Mouse (Mus musculus): ENCODE results near the gene Gm21860. TPM values are rescaled to one million over a fixed set of nuclear protein-coding genes. Genes with fewer than 3 reads are reported as not detected.
"Not testable (repeated sequence)": the region's sequence is repeated elsewhere in the genome, so short reads cannot be mapped to it uniquely, and the experiment has no call there.

Gene Gm21860
- polyA plus RNA-seq (2016; fragmentation: Nextera tagmentation; extraction: Ambion mirVana) = not detected in 2 replicates

DNA sequence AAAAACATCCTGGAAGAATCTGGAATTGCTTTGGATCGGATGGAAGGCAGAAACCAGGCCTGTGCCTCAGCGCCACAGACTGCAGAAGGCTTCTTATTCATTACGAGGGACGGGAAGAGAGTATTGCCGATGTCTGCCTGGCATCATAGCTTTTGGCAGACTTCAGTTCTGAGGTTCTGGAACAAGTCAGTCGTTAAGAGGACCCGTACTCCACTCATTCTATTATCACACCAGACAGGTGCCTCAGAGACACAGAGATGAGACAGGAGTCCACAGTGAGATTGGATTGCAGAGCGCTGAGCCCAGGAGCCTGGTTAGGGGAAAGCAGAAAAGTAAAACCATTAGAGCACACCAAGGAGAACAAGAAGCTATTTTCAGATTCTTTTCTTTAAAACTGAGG is at the start of gene Gm21860:
Gene Gm21860 (minus strand): TSS at position 101 of the 400 bp plus-strand sequence.
- WGBS = no CpG with 5 or more reads among the region's 8 CpGs
- not testable (repeated sequence) for H3K9me3 ChIP-seq; ATAC-seq (ENCODE audit: low FRiP score, low read depth); H3K4me3 ChIP-seq; H3K27ac ChIP-seq (replicated peaks); H3K27me3 ChIP-seq; H3K4me1 ChIP-seq; H3K36me3 ChIP-seq; H3K9ac ChIP-seq (replicated peaks); H3K4me2 ChIP-seq (replicated peaks)

DNA sequence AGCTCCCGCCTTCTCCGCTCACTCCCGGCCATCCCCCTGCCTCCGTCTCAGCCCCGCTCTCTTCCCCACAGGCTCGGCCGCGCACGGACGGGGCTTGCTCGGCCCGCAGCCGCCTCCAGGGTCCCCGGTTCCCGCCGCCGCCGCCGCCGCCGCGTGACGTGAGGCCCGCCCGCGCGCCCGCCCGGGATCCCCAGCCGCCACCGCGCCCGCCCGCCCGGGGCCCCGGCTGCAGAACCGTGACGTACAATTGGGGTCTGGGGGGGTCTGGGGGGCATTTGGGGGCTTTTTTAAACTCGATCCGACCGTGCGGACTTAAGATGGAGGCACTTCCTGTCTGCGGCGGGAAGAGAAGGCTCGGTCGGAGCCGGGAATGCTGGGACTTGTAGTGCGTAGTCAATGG is 29.8 kb upstream of the Gm21860 start, which contains the start of gene Gm47283:
Gene Gm47283 (plus strand): TSS at position 301 of the 400 bp plus-strand sequence.
- not testable (repeated sequence) for H3K4me1 ChIP-seq; ATAC-seq (ENCODE audit: low FRiP score, low read depth); H3K9me3 ChIP-seq; H3K4me3 ChIP-seq; H3K4me2 ChIP-seq (replicated peaks); H3K36me3 ChIP-seq; H3K27ac ChIP-seq (replicated peaks); H3K9ac ChIP-seq (replicated peaks); H3K27me3 ChIP-seq
- no CpG with 5 or more reads among the region's 48 CpGs for WGBS

DNA sequence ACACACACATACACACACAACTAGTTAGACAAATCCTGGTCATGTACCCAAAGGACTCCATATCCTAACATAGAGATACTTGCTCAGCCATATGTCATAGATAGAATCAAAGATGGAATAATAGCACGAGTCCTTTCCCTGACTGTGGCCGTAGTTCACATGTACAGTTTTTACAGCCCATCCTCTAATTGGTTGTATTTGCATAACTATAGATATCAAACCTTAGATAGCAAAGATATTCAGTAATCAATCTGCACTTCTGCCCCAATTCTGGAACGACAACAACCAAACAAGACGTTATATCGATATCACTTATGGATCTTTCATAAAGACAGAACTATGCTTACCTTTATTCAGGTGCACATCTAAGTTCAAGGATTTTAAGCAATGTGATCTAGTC is 9.4 kb downstream of the Gm21860 start:
- H3K36me3 ChIP-seq = peaks cover 33% of the 10 kb centered on the region
- not testable (repeated sequence) for ATAC-seq (ENCODE audit: low FRiP score, low read depth)
- whole genome bisulfite sequencing = 94% methylated on average over 5 of the region's 5 CpGs

DNA sequence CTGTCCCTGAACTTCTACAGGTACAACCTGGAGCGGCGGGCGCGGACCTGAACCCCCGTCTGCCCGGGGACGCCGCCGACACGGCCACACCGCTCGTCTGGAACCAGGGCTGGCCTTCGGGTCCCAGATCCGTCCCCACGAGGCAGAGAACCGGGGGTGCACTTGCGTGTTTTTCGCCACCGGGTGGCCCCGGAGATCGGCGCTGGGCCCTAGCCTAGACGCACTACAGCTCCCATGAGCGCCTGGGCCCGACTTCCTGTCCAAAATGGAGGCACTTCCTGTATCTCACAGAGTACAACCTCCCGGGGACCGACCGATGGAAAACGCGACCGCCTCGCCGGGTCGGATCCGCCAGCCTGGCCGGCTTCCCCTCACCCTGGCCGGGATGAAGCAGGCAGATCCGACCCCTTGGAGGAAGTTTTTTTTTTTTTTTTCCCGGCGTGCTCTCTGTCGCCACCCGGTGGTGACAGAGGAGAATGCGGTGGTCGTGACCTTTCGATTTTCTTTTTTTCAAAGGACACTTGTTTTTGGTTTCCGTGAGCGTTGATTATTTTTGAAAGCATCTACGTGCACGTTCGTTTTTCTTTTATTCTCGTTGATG is 10.1 kb downstream of the Gm21860 start:
- 63% methylated on average over 51 of the region's 51 CpGs for WGBS
- not testable (repeated sequence) for H3K9ac ChIP-seq (replicated peaks); H3K27me3 ChIP-seq; H3K4me1 ChIP-seq
- H3K9me3 ChIP-seq = peaks cover 46% of the 10 kb centered on the region
- peak overlapping the region; percentile 58 for H3K27ac ChIP-seq (replicated peaks)
- peak overlapping the region; percentile 10 for H3K4me2 ChIP-seq (replicated peaks)
- peaks cover 40% of the 10 kb centered on the region for H3K36me3 ChIP-seq
- ATAC-seq (ENCODE audit: low FRiP score, low read depth) = peak; percentile 90
- peak overlapping the region; percentile 14 for H3K4me3 ChIP-seq

More for the DNA sequence above, 9.4 kb downstream of the Gm21860 start:
- not testable (repeated sequence) for H3K27me3 ChIP-seq; H3K27ac ChIP-seq (replicated peaks); H3K4me2 ChIP-seq (replicated peaks); H3K9ac ChIP-seq (replicated peaks); H3K4me3 ChIP-seq; H3K4me1 ChIP-seq
- H3K9me3 ChIP-seq = peaks cover 38% of the 10 kb centered on the region

DNA sequence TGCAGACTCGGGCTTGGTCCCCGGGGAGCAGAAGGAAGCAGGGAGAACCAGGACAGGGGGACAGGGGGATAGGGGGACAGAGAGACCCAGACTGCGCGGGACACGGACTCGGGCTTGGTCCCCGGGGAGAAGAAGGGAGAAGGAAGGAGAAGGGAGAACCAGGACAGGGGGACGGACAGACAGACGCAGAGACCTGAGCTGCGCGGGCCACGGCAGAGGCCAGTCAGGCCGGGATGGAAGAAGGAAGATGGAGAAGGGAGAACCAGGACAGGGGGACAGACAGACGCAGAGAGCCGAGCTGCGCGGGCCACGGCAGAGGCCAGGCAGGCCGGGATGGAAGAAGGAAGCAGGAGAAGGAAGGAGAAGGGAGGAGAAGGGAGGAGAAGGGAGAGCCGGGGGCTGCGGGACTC is 10.8 kb downstream of the Gm21860 start:
- WGBS = 62% methylated on average over 3 of the region's 21 CpGs
- no peaks in the 10 kb centered on the region for H3K4me1 ChIP-seq
- H3K27ac ChIP-seq (replicated peaks) = peak overlapping the region; percentile 58; the same call in 1 of the 2 replicates
- no peaks in the 10 kb centered on the region for H3K27me3 ChIP-seq
- no peak overlapping the region for H3K9ac ChIP-seq (replicated peaks)
- H3K36me3 ChIP-seq = peaks cover 47% of the 10 kb centered on the region
- H3K4me3 ChIP-seq = no peak overlapping the region
- no peak for ATAC-seq (ENCODE audit: low FRiP score, low read depth)
- H3K9me3 ChIP-seq = peaks cover 53% of the 10 kb centered on the region
- H3K4me2 ChIP-seq (replicated peaks) = no peak overlapping the region

DNA sequence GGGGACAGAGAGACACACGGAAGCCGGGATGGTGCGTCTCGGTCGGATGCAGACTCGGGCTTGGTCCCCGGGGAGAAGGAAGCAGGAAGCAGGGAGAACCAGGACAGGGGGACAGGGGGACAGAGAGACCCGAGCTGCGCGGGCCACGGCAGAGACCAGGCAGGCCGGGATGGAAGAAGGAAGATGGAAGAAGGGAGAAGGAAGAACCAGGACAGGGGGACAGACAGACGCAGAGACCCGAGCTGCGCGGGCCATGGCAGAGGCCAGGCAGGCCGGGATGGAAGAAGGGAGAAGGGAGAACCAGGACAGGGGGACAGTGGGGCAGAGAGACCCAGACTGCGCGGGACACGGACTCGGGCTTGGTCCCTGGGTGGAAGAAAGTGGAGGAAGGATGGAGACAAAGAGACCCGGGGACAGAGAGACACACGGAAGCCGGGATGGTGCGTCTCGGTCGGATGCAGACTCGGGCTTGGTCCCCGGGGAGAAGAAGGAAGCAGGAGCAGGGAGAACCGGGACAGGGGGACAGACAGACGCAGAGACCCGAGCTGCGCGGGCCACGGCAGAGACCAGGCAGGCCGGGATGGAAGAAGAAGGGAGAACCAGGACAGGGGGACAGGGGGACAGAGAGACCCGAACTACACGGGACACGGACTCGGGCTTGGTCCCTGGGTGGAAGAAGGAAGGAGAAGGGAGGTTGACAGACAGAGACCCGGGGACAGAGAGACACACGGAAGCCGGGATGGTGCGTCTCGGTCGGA is 11.4 kb downstream of the Gm21860 start:
- not testable (repeated sequence) for H3K4me3 ChIP-seq; H3K27me3 ChIP-seq; H3K4me2 ChIP-seq (replicated peaks); H3K4me1 ChIP-seq; H3K27ac ChIP-seq (replicated peaks); ATAC-seq (ENCODE audit: low FRiP score, low read depth); H3K9ac ChIP-seq (replicated peaks)
- WGBS = 79% methylated on average over 40 of the region's 46 CpGs
- Histone ChIP-seq H3K36me3 (peaks cover 50% of the 10 kb centered on the region), H3K9me3 (peaks cover 56% of the 10 kb centered on the region)

DNA sequence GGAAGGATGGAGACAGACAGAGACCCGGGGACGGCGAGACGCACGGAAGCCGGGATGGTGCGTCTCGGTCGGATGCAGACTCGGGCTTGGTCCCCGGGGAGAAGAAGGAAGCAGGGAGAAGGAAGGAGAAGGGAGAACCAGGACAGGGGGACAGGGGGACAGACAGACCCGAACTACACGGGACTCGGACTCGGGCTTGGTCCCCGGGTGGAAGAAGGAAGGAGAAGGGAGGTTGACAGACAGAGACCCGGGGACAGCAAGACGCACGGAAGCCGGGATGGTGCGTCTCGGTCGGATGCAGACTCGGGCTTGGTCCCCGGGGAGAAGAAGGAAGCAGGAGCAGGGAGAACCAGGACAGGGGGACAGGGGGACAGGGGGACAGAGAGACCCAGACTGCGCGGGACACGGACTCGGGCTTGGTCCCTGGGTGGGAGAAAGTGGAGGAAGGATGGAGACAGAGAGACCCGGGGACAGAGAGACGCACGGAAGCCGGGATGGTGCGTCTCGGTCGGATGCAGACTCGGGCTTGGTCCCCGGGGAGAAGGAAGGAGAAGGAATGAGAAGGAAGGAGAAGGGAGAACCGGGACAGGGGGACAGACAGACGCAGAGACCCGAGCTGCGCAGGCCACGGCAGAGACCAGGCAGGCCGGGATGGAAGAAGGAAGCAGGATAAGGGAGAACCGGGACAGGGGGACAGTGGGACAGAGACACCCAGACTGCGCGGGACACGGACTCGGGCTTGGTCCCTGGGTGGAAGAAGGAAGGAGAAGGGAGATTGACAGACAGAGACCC is 12.2 kb downstream of the Gm21860 start:
- H3K9ac ChIP-seq (replicated peaks); H3K27me3 ChIP-seq; H3K4me2 ChIP-seq (replicated peaks); H3K4me3 ChIP-seq; H3K27ac ChIP-seq (replicated peaks); ATAC-seq (ENCODE audit: low FRiP score, low read depth); H3K4me1 ChIP-seq: not testable (repeated sequence)
- Histone ChIP-seq H3K9me3 (peaks cover 56% of the 10 kb centered on the region), H3K36me3 (peaks cover 50% of the 10 kb centered on the region)
- 86% methylated on average over 49 of the region's 49 CpGs for WGBS

DNA sequence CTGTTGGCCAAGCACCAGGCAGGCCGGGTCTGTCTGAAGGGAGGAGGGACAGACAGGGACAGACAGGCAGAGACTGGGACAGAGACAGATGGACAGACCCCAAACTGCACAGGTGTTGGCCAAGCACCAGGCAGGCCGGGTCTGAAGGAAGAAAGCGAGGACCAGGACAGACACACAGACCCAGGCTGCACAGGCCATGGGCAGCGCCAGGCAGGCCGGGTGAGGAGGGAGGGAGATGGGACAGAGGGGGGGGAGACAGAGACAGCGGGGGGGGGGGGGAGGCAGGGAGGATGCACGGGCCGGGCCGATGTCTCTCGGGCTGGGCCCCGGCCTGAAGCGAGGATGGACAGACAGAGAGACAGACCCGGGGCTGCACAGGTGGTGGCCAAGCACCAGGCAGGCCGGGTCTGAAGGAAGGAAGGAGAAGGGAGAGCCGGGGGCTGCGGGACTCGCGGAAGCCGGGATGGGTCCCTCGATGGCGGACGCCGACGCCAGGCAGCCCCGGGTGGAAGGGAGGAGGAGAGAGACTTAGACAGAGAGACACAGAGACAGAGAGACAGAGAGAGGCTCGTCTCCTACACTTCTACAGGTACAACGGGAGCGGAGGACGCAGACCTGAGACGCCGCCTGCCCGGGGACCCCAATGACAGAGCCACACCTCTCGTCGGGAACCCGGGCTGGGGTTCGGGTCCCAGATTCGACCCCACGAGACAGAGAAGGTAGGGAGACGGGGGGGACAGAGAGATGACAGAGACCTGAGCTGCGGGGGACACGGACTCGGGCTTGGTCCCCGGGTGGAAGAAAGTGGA is 13.0 kb downstream of the Gm21860 start:
- H3K4me3 ChIP-seq; H3K27me3 ChIP-seq; H3K4me2 ChIP-seq (replicated peaks); H3K4me1 ChIP-seq; H3K9ac ChIP-seq (replicated peaks): not testable (repeated sequence)
- peak; percentile 54 for ATAC-seq (ENCODE audit: low FRiP score, low read depth)
- Histone ChIP-seq H3K36me3 (peaks cover 50% of the 10 kb centered on the region), H3K27ac (replicated peaks) (peak overlapping the region; percentile 4; the same call in 1 of the 2 replicates), H3K9me3 (peaks cover 56% of the 10 kb centered on the region)
- 83% methylated on average over 42 of the region's 43 CpGs for WGBS

DNA sequence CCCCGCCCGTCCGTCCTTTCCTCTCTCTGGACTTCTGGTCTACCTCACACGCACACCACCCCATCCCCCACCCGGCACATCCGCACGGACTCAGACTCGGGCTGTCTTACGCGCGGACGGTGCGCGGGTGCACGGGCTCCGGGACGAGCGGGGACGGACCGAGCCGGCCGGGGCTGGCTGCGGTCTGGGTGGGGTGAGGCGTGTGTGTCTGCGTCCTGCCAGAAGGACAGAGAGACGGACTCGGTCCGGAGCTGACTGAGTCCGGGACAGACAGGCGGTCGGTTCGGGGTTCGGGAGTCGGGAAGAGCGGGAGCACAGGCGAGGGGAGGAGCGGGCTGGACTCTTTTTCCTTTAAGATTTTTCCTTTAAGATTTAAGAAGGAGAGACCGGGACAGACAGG is 13.6 kb downstream of the Gm21860 start:
- Histone ChIP-seq H3K36me3 (peaks cover 50% of the 10 kb centered on the region), H3K9me3 (peaks cover 56% of the 10 kb centered on the region)
- WGBS = 76% methylated on average over 38 of the region's 38 CpGs
- not testable (repeated sequence) for H3K27me3 ChIP-seq; H3K4me1 ChIP-seq; H3K27ac ChIP-seq (replicated peaks); H3K4me3 ChIP-seq; H3K9ac ChIP-seq (replicated peaks); H3K4me2 ChIP-seq (replicated peaks)
- peak; percentile 62 for ATAC-seq (ENCODE audit: low FRiP score, low read depth)

DNA sequence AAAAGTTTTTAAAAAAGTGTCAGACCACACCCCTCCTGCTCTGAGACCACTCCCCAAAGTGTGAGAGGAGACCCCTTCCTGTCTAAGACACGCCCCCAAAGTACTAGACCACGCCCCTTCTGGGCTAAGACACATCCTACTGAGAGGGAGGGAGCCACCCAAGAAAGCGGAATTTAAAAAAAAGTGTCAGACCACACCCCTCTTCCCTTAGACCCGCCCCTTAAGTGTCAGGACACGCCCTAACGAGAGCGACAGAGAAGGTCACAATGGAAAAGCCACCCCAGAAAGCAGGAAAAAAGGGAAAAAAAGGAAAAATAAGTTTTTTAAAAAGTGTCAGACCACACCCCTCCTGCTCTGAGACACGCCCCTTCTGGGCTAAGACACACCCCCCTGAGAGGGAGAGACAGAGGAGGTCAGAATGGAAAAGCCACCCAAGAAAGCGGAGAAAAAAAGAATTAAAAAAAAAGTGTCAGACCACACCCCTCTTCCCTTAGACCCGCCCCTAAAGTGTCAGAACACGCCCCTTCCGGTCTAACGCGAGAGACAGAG is 14.5 kb downstream of the Gm21860 start:
- no peak overlapping the region for H3K9ac ChIP-seq (replicated peaks)
- no peaks in the 10 kb centered on the region for H3K4me1 ChIP-seq
- 46% methylated on average over 14 of the region's 14 CpGs for WGBS
- H3K27ac ChIP-seq (replicated peaks) = no peak overlapping the region
- no peaks in the 10 kb centered on the region for H3K27me3 ChIP-seq
- H3K9me3 ChIP-seq = peaks cover 50% of the 10 kb centered on the region
- no peak overlapping the region for H3K4me2 ChIP-seq (replicated peaks)
- ATAC-seq (ENCODE audit: low FRiP score, low read depth) = no peak; the same call in 1 of the 2 replicates
- H3K36me3 ChIP-seq = peaks cover 45% of the 10 kb centered on the region
- no peak overlapping the region for H3K4me3 ChIP-seq

DNA sequence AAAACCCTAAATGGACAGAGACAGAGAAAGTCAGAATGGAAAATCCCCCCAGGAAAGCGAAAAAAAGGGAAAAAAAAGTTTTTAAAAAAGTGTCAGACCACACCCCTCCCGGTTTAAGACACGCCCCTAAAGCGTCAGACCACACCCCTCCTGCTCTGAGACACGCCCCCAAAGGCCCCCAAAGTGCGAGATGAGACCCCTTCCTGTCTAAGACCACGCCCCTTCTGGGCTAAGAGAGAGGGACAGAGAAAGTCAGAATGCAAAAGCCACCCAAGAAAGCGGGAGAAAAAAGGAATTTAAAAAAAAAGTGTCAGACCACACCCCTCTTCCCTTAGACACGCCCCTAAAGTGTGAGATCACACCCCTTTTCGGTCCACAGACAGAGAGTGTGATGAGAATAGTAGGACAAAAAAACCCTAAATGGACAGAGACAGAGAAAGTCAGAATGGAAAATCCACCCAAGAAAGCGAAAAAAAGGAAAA is 15.0 kb downstream of the Gm21860 start:
- H3K4me2 ChIP-seq (replicated peaks); H3K9ac ChIP-seq (replicated peaks); H3K4me3 ChIP-seq; H3K27ac ChIP-seq (replicated peaks); ATAC-seq (ENCODE audit: low FRiP score, low read depth); H3K4me1 ChIP-seq; H3K27me3 ChIP-seq: not testable (repeated sequence)
- Histone ChIP-seq H3K36me3 (peaks cover 43% of the 10 kb centered on the region), H3K9me3 (peaks cover 45% of the 10 kb centered on the region)
- WGBS = 50% methylated on average over 11 of the region's 11 CpGs

Data from midbrain, embryonic 12.5 days (tissue).